Mouse (Mus musculus) neural tube, embryonic 15.5 days (tissue): ENCODE data around the gene Ezr. TPM values are rescaled to one million over a fixed set of nuclear protein-coding genes. Genes with fewer than 3 reads are reported as not detected.

ENCODE experiments used
- ATAC-seq: fragments of 200-750 bp; cut with Nextera tagmentation; 2 replicates; pipeline ENCODE4 v1.8.0; 2017; ENCODE audit warnings: mild to moderate bottlenecking, moderate TSS enrichment, moderate library complexity; ENCODE audit not compliant: low FRiP score
- H3K27ac ChIP-seq: fragments of 300-500 bp; sonication (generic); replicated peaks from 2 replicates; pipeline ENCODE4 v1.5.1; 2015; ENCODE audit warnings: mild to moderate bottlenecking, inconsistent platforms
- H3K27me3 ChIP-seq: fragments of 300-500 bp; sonication (generic); replicated peaks from 2 replicates; pipeline ENCODE4 v1.6.1; 2015; ENCODE audit warnings: inconsistent platforms
- H3K36me3 ChIP-seq: fragments of 300-500 bp; sonication (generic); 2 replicates; pipeline ENCODE4 v1.6.1; 2015; ENCODE audit warnings: inconsistent platforms
- H3K4me1 ChIP-seq: fragments of 300-500 bp; sonication (generic); 2 replicates; pipeline ENCODE4 v1.6.1; 2015; ENCODE audit warnings: inconsistent platforms
- H3K4me2 ChIP-seq: fragments of 300-500 bp; sonication (generic); 2 replicates; pipeline ENCODE4 v1.6.1; 2015; ENCODE audit warnings: inconsistent platforms, mild to moderate bottlenecking, moderate library complexity
- H3K4me3 ChIP-seq: fragments of 300-500 bp; sonication (generic); replicated peaks from 2 replicates; pipeline ENCODE4 v1.5.1; 2015; ENCODE audit warnings: mild to moderate bottlenecking, inconsistent platforms
- H3K9ac ChIP-seq: fragments of 300-500 bp; sonication (generic); replicated peaks from 2 replicates; pipeline ENCODE4 v1.6.1; 2015; ENCODE audit warnings: mild to moderate bottlenecking, inconsistent platforms
- H3K9me3 ChIP-seq: fragments of 300-500 bp; sonication (generic); replicated peaks from 2 replicates; pipeline ENCODE4 v1.6.1; 2016; ENCODE audit warnings: inconsistent platforms
- WGBS: fragments of 180-500 bp; shearing (Covaris S2); methylation state at CpG from one replicate; pipeline ENCODE4 v1.1.7; 2015; ENCODE audit warnings: mixed read lengths; 5-methylcytosine and 5-hydroxymethylcytosine counted together
- polyA plus RNA-seq: library from polyadenylated mRNA; unstranded; fragments of >200 nt; fragmentation: Nextera tagmentation; extraction: Ambion mirVana; gene quantifications from 2 replicates; pipeline ENCODE4 v1.2.1, GENCODE M21; 2015

Gene Ezr
- polyA plus RNA-seq, 1 experiment from 2014 or later, result 48.0 TPM

DNA sequence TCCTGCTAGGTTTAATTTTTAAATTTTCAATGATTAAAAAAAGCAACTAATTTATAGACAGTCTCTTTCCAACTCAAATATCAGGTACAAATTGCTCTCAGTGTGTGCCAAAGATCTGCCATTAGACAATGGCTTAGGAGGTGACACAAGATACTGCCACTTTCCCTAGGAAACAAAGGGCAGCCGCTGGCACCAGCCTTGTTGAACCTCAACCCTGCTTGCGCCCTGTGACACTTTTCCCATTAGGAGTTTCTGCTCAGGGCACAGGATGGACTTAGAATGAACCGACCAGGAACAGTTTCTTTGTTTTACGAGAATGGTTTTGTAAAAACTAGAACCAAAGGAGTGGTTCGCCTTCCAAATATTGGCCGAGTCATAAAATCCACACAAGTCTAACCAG is 6.5 kb downstream of the Ezr start:
- Histone ChIP-seq H3K9me3 (no peaks in the 10 kb centered on the region), H3K4me1 (peaks cover 30% of the 10 kb centered on the region), H3K4me3 (no peak overlapping the region), H3K36me3 (no peaks in the 10 kb centered on the region), H3K27ac (no peak overlapping the region), H3K9ac (no peak overlapping the region), H3K4me2 (no peak overlapping the region), H3K27me3 (peaks cover 13% of the 10 kb centered on the region)
- no peak for ATAC-seq
- WGBS, result 35% methylated on average over 6 of the region's 6 CpGs

DNA sequence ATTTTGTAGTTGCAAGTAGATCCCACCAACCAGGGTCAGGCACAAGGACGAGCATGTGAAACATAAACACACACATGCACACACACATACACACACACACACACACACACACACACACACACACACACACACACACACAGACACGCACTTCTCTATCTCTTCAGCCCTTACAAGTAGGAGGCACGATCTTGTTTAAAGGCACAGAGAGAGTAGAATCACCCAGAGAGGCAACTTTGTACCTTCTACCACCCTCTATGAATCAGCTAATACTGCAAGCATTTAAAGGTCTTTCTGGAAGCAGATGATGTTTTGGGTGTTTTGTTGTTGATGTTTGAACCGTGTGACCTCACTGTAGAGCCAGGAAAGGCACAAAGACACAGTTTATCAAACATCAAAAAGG is 6.9 kb downstream of the Ezr start:
- Histone ChIP-seq H3K27ac (no peak overlapping the region), H3K4me2 (no peak overlapping the region), H3K9me3 (no peaks in the 10 kb centered on the region), H3K27me3 (peaks cover 11% of the 10 kb centered on the region), H3K4me3 (no peak overlapping the region), H3K9ac (no peak overlapping the region), H3K4me1 (peaks cover 30% of the 10 kb centered on the region), H3K36me3 (no peaks in the 10 kb centered on the region)
- ATAC-seq, result no peak
- 72% methylated on average over 4 of the region's 4 CpGs for WGBS

DNA sequence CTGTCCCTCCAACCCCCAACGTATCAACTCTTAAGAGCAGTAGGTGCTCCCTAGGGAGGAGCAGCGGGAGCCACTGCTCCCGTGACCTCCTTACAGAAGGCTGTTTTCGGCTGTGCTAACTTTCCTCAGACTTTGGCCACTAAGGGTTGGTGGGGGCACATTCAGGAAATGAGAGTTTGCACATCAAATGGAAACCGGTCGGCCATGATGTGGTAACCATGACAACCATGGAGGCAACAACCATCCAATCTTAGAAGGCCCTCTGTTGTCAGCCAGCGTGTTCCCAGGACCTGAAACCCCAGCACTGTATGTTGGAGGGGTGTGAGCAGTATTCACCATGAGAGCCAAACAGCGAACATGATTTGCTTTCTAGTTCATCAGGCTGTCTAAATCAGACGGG is 7.4 kb downstream of the Ezr start:
- Histone ChIP-seq H3K9me3 (no peaks in the 10 kb centered on the region), H3K9ac (no peak overlapping the region), H3K4me1 (peaks cover 30% of the 10 kb centered on the region), H3K27me3 (0 out of 2 replicates have a peak, but pooled peaks cover 10% of the 10 kb centered on the region), H3K36me3 (no peaks in the 10 kb centered on the region), H3K4me3 (no peak overlapping the region), H3K27ac (no peak overlapping the region), H3K4me2 (no peak overlapping the region)
- 54% methylated on average over 9 of the region's 9 CpGs for WGBS
- no peak for ATAC-seq

DNA sequence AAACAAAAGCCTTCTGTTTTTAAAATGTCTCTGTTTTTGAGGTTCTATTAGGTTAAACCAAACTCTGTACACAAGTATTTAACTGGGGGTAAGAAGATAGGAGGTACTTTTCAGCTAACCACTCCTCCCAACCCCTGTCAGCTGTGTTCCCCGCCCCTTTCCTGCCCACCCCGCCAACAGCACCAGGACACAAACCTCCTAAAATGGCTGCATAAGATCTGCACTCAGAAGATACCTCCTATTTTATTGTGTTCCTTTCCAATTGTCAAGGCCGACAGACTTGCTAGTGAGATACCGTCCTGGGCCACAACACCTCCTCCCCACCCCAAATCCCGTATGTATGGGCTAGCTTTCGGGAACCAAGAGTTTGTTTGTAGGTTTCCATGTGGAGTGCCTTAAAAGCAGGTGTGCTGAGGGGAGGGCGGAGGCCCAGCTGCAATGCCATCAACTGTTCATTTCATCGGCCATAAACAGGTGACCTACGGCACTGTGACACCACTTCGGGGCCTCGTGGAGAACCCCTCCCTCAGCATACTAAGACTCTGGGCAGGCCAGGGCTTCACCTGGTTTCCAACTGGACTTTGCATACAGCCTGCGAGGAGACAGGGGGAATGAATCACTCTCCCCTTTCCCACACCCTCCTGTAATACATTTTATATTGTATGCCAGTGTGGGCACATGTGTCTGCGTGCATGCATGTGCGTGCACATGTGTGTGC is 9.2 kb downstream of the Ezr start:
- H3K27ac ChIP-seq, result no peak overlapping the region
- peaks cover 28% of the 10 kb centered on the region for H3K4me1 ChIP-seq
- H3K27me3 ChIP-seq, result 0 out of 2 replicates have a peak, but pooled peaks cover 2% of the 10 kb centered on the region
- ATAC-seq, result no peak
- no peak overlapping the region for H3K4me3 ChIP-seq
- H3K36me3 ChIP-seq, result no peaks in the 10 kb centered on the region
- H3K4me2 ChIP-seq, result no peak overlapping the region
- WGBS, result 87% methylated on average over 14 of the region's 14 CpGs
- no peaks in the 10 kb centered on the region for H3K9me3 ChIP-seq
- no peak overlapping the region for H3K9ac ChIP-seq

DNA sequence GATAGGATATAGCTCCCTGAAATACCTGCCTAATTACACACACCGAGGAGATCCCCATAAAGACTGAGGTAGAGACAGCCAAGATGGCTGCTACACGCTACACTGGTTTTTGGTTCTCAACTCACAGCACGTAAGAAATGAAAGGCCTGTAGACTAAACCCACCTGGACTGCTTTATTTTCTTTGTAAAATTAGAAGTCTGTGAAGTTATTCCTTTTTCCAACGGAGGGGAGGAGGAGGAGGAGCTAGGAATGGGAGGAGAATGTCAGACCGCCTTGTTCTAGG is 10.2 kb downstream of the Ezr start:
- 83% methylated on average over 5 of the region's 5 CpGs for WGBS
- Histone ChIP-seq H3K4me1 (peaks cover 28% of the 10 kb centered on the region), H3K9me3 (no peaks in the 10 kb centered on the region), H3K9ac (no peak overlapping the region), H3K27ac (no peak overlapping the region), H3K4me3 (no peak overlapping the region), H3K27me3 (no peaks in the 10 kb centered on the region), H3K4me2 (no peak overlapping the region), H3K36me3 (no peaks in the 10 kb centered on the region)
- ATAC-seq, result no peak

DNA sequence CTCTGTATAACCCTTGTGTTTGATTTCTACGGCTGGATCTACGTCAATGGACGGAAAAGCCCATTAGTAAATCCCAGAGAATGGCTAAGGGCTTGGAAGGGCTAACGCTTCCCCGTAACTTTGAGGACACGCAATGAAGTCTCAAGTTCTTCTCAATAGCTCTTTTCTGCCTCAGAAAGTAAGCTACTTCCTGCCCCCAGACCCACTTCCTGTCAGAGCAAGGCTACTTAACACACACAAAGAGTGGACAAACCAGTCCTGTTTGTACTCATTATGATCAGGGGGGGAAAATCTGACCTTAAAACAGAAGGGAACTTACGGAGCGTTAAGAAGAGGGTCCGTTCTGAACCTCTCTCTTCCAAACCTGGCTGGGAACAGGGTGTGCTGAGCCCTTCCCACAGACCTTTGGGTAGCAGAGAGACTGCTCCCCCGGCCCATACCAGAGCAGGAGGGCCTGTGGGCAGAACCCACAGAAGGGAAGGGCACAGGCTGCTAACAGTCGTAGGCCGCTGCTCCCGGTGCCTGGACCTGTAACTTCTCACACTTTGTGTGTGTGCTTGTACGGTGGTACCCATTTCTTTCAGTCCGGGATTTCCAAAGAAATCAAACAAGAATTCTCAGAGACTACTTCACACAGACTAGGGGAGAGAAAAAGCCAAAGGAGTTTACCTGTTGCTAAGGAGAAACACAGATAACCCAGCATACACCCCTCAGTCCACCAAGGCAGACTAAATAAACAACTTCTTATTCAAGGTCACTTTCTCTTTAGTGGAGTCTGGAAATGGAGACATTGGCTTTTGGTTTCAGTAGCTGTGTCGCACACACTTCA is 10.7 kb downstream of the Ezr start:
- no peak overlapping the region for H3K9ac ChIP-seq
- no peak overlapping the region for H3K4me3 ChIP-seq
- ATAC-seq, result no peak
- peaks cover 25% of the 10 kb centered on the region for H3K4me1 ChIP-seq
- H3K4me2 ChIP-seq, result no peak overlapping the region
- H3K27ac ChIP-seq, result peak overlapping the region; percentile 9; the same call in 1 of the 2 replicates
- WGBS, result 83% methylated on average over 16 of the region's 16 CpGs
- H3K36me3 ChIP-seq, result no peaks in the 10 kb centered on the region
- no peaks in the 10 kb centered on the region for H3K9me3 ChIP-seq
- no peaks in the 10 kb centered on the region for H3K27me3 ChIP-seq

DNA sequence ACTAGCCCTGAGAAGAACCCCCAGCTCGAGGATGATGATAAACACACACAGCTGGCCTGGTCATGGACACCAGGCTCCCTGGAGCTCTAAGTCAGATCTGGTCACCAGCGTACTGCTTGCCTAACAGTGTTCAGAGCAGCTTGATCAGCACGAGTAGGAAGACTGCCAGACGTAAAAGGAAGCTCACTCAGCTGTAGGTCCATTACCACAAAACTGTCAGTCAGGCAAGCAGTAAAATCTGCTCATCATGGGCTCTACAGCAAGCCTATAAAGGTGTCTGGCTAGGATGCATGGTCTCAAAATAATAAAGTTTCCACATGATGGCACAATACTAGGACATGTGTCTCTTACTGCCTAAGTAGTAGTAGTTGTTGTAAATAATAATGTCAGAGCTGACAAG is 13.0 kb downstream of the Ezr start:
- Histone ChIP-seq H3K9ac (no peak overlapping the region), H3K27me3 (no peaks in the 10 kb centered on the region), H3K4me3 (no peak overlapping the region), H3K9me3 (no peaks in the 10 kb centered on the region), H3K4me1 (peaks cover 30% of the 10 kb centered on the region), H3K4me2 (no peak overlapping the region), H3K27ac (peak overlapping the region; percentile 33; the same call in 1 of the 2 replicates), H3K36me3 (no peaks in the 10 kb centered on the region)
- ATAC-seq, result no peak
- WGBS, result 28% methylated on average over 4 of the region's 4 CpGs

DNA sequence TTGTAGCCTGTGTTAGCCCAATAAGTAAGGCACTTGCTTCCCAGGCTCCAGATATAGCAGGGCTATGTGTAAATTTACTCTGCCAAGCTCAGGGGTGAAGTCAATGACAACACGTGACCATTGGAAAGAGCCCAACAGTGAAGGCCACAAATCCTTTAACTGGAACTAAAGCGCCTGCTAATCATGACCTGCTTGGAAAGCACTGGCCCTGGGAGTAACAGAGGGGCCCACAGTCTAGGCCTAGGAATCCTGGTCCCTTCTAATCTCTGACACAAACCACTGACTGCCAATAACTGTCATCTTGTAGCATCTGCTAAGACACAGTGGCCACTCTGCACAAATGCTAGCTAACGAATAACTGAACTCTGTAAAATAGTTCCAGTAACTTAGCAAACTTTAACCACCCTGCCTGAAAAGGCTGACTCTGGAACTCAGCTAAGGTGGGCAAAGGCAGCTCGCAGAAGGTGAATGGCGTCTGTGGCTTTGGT is 14.2 kb downstream of the Ezr start:
- whole genome bisulfite sequencing, result 88% methylated on average over 5 of the region's 5 CpGs
- Histone ChIP-seq H3K27ac (no peak overlapping the region), H3K4me2 (no peak overlapping the region), H3K9me3 (no peaks in the 10 kb centered on the region), H3K4me1 (peaks cover 34% of the 10 kb centered on the region), H3K9ac (no peak overlapping the region), H3K36me3 (no peaks in the 10 kb centered on the region), H3K4me3 (no peak overlapping the region), H3K27me3 (no peaks in the 10 kb centered on the region)
- no peak for ATAC-seq

DNA sequence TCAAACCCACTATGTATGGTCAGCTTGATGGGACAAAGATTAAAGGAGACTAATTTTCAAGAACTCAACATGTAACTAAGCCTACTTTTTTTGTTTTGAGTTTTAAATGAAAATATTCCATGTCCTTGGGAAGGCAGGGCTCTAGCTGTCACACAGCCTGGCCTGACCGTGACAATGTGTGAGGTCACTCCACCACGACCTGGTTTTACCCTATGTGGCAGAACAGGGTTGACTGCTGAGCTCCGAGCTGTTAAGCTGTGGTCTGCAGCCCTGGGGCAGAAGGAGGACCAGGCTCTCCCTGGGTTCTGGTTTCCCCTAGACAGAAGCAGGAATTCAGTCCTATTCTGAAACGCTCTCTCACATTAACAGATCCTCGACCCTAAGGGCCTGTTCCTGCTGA is 14.8 kb downstream of the Ezr start:
- no peak overlapping the region for H3K4me3 ChIP-seq
- H3K36me3 ChIP-seq, result no peaks in the 10 kb centered on the region
- no peaks in the 10 kb centered on the region for H3K27me3 ChIP-seq
- H3K4me2 ChIP-seq, result no peak overlapping the region
- H3K9me3 ChIP-seq, result no peaks in the 10 kb centered on the region
- no peak overlapping the region for H3K27ac ChIP-seq
- no peak for ATAC-seq
- WGBS, result 75% methylated on average over 5 of the region's 5 CpGs
- H3K9ac ChIP-seq, result no peak overlapping the region
- peaks cover 34% of the 10 kb centered on the region for H3K4me1 ChIP-seq

DNA sequence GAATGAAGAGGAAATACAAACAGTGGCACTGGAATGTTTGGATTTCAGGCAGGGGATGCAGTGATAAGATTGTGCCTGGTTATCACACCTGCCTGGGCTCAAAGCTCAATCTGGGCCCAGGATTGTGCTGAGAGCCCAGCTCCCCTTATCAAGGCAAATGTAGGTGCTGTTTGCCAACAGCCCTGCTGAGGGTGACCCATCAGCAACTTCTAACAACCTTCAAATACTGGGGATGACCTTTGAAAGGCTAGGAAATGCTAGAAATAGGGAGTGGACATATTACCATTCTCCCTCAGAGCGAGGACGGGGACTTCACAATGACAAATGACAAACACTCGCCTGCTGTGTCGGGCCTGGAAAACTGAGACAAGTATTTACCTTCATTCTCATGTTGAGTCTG is 15.8 kb downstream of the Ezr start:
- Histone ChIP-seq H3K4me3 (no peak overlapping the region), H3K9ac (no peak overlapping the region), H3K27me3 (no peaks in the 10 kb centered on the region), H3K27ac (no peak overlapping the region), H3K4me1 (peaks cover 34% of the 10 kb centered on the region), H3K36me3 (no peaks in the 10 kb centered on the region), H3K9me3 (no peaks in the 10 kb centered on the region), H3K4me2 (no peak overlapping the region)
- no peak for ATAC-seq
- 76% methylated on average over 4 of the region's 4 CpGs for WGBS

DNA sequence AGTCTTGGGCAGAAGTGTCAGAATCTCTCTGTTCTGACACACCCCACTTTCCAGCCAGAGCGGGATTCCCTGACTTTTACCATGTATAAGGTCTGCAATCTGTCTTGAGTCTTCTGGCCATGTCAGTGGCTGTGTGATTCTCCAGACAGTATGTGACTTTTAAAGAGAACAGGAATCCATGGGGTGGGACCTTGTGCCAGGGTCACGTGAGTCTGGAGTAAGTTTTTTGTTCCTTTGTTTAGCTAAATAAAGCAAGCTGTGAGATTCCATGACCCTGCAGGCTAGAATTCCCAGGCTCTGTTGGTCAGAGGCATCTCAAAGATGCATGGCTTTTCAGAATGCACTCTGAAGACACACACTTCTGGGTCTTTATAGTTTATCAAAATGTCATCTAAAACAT is 16.7 kb downstream of the Ezr start:
- no peak overlapping the region for H3K4me3 ChIP-seq
- peaks cover 31% of the 10 kb centered on the region for H3K4me1 ChIP-seq
- 15% methylated on average over 2 of the region's 2 CpGs for WGBS
- no peak overlapping the region for H3K9ac ChIP-seq
- no peak overlapping the region for H3K4me2 ChIP-seq
- H3K9me3 ChIP-seq, result no peaks in the 10 kb centered on the region
- H3K27me3 ChIP-seq, result no peaks in the 10 kb centered on the region
- no peak overlapping the region for H3K27ac ChIP-seq
- no peaks in the 10 kb centered on the region for H3K36me3 ChIP-seq
- no peak for ATAC-seq

DNA sequence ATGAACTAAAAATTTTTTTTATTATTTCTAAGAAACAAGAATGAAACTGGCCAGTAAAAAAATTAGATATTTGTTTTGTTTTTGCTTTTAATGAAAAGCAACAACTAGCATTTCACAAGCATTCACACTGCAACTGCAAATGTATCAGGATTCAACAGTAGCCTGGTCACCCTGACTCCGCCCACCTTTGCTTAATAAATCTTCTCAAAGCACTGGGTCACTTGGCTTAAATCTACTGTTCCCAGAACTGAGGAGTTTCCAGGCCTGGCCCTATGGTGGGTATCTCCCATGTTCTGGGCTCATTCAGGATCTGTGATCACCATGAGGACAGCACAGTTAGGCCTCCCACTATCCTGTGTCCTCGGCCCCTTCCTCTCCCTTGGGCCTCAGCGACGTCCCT is 17.9 kb downstream of the Ezr start:
- WGBS, result 78% methylated on average over 4 of the region's 4 CpGs
- no peak overlapping the region for H3K4me2 ChIP-seq
- no peak overlapping the region for H3K4me3 ChIP-seq
- H3K9ac ChIP-seq, result no peak overlapping the region
- no peak for ATAC-seq
- H3K9me3 ChIP-seq, result no peaks in the 10 kb centered on the region
- H3K36me3 ChIP-seq, result no peaks in the 10 kb centered on the region
- H3K27me3 ChIP-seq, result no peaks in the 10 kb centered on the region
- H3K27ac ChIP-seq, result no peak overlapping the region
- H3K4me1 ChIP-seq, result peaks cover 30% of the 10 kb centered on the region
